ENCODE assay signal across 20 mouse cellular contexts in the genomic region with DNA sequence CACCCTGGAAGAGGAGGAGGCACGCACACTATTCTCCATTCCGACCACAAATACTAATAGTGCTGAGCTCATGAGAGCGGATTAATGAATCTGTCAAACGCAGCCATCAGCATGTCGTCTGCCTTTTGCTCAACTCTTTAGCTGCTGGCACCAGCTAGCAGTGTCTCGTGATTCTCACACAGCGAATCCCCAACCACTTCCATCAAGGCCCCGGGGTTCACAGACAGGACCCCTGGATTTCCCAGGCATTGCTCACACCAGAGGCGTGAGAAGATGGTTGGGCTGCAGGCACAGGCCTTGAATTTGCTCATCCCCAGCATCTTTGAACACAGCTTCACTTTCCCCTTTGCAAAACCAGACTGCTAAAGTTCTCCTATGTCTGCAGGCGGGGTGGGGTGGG. TPM values are rescaled to one million over a fixed set of nuclear protein-coding genes. Genes with fewer than 3 reads are reported as not detected.
A peak's percentile ranks its signal among the peaks of the same experiment; 100 is the strongest.
DNase-seq lines count a peak whose midpoint lies in the region; ATAC-seq and TF ChIP-seq lines count a peak whose summit lies in the region.
"Had no signal": no experiment of that assay in that cellular context is flagged by ENCODE, and none has a peak within 500 bp of the region (broad histone marks: within the 10 kb centered on the region; RNA-seq: fewer than 3 reads in every experiment).

No protein-coding gene starts in this region.

- H3K4me2 ChIP-seq in forebrain, embryonic 11.5 days (ENCODE audit: low read depth, low read length, severe bottlenecking), result no peak overlapping the region
- no peak overlapping the region for H3K4me2 ChIP-seq in kidney, embryonic 16.5 days (replicated peaks; ENCODE audit: low read depth, low read length)
- H3K4me2 ChIP-seq in stomach, postnatal 0 days (replicated peaks; ENCODE audit: low read depth), result no peak overlapping the region
- H3K4me2 ChIP-seq: embryonic facial prominence, embryonic 15.5 days; forebrain, embryonic 12.5 days; heart, embryonic 11.5 days; hindbrain, embryonic 13.5 days; intestine, embryonic 15.5 days had no signal

- H3K9ac ChIP-seq in forebrain, embryonic 11.5 days (ENCODE audit: low read length), result no peak overlapping the region
- H3K9ac ChIP-seq in kidney, embryonic 16.5 days (replicated peaks; ENCODE audit: low read length), result no peak overlapping the region; the same call in 1 of the 2 replicates
- no peak overlapping the region for H3K9ac ChIP-seq in stomach, postnatal 0 days (ENCODE audit: low read length)
- H3K9ac ChIP-seq: embryonic facial prominence, embryonic 15.5 days; forebrain, embryonic 12.5 days; hindbrain, embryonic 13.5 days; intestine, embryonic 15.5 days had no signal

- no peak for TF ChIP-seq EP300 in stomach, postnatal 0 days (optimal IDR thresholded peaks at IDR 0.05)

- H3K27ac ChIP-seq in forebrain, embryonic 10.5 days, result peak overlapping the region; percentile 65
- H3K27ac ChIP-seq in forebrain, embryonic 11.5 days (ENCODE audit: low read depth, low read length), result no peak overlapping the region
- H3K27ac ChIP-seq in kidney, embryonic 16.5 days (ENCODE audit: low read length), result peak overlapping the region; percentile 41; the same call in 1 of the 2 replicates
- peak overlapping the region; percentile 56; the same call in 1 of the 2 replicates for H3K27ac ChIP-seq in stomach, postnatal 0 days (replicated peaks)
- H3K27ac ChIP-seq: forebrain, embryonic 12.5 days; hindbrain, embryonic 13.5 days; macrophage had no signal

- no peak for DNase-seq in forebrain, embryonic 10.5 days (ENCODE audit: extremely low spot score, low spot score)
- DNase-seq in forebrain, embryonic 11.5 days (ENCODE audit: low spot score), result no peak
- DNase-seq in kidney, postnatal 10 days, result no peak
- peak; percentile 70 for DNase-seq in lung, postnatal 10 days
- DNase-seq in lung, postnatal 36 days, result no peak
- no peak for DNase-seq in stomach, postnatal 0 days (ENCODE audit: low spot score)
- no peak for DNase-seq in MN1 (ENCODE audit: low spot score)
- DNase-seq: adrenal gland, adult 2 months; cerebellum, adult 9-11 months; right cerebral cortex, adult 18-20 months had no signal

- no peak overlapping the region for H3K4me3 ChIP-seq in forebrain, embryonic 10.5 days
- H3K4me3 ChIP-seq in forebrain, embryonic 11.5 days (ENCODE audit: low read depth, low read length), result no peak overlapping the region
- no peak overlapping the region for H3K4me3 ChIP-seq in kidney, embryonic 16.5 days (ENCODE audit: low read length)
- no peak overlapping the region for H3K4me3 ChIP-seq in stomach, postnatal 0 days (ENCODE audit: low read depth, low read length)
- H3K4me3 ChIP-seq: embryonic facial prominence, embryonic 15.5 days; forebrain, embryonic 12.5 days; hindbrain, embryonic 13.5 days; intestine, embryonic 15.5 days had no signal

- TF ChIP-seq CTCF in stomach, postnatal 0 days (IDR thresholded peaks at IDR 0.05; ENCODE audit: low read depth), result no peak

- H3K9me3 ChIP-seq in forebrain, embryonic 10.5 days, result no peaks in the 10 kb centered on the region
- H3K9me3 ChIP-seq in forebrain, embryonic 11.5 days (ENCODE audit: control insufficient read depth, low read length), result no peaks in the 10 kb centered on the region
- H3K9me3 ChIP-seq in kidney, embryonic 16.5 days (ENCODE audit: low read length), result no peaks in the 10 kb centered on the region
- H3K9me3 ChIP-seq in stomach, postnatal 0 days (ENCODE audit: control insufficient read depth, low read length), result no peaks in the 10 kb centered on the region
- H3K9me3 ChIP-seq: embryonic facial prominence, embryonic 15.5 days; forebrain, embryonic 12.5 days; G1E; hindbrain, embryonic 13.5 days; intestine, embryonic 15.5 days had no signal

- no peak for ATAC-seq in forebrain, embryonic 11.5 days (replicated peaks; ENCODE audit: low FRiP score)
- ATAC-seq in kidney, embryonic 16.5 days (ENCODE audit: low FRiP score, low TSS enrichment), result no peak
- no peak for ATAC-seq in stomach, postnatal 0 days (ENCODE audit: low FRiP score, low TSS enrichment)
- ATAC-seq: CD4-positive, CD25-positive, alpha-beta regulatory T cell, adult 4 months; midbrain, embryonic 16.5 days had no signal

- H3K27me3 ChIP-seq in forebrain, embryonic 10.5 days (ENCODE audit: poor library complexity, severe bottlenecking), result no peaks in the 10 kb centered on the region
- no peaks in the 10 kb centered on the region for H3K27me3 ChIP-seq in forebrain, embryonic 11.5 days (ENCODE audit: control insufficient read depth, insufficient read depth, low read length)
- no peaks in the 10 kb centered on the region for H3K27me3 ChIP-seq in kidney, embryonic 16.5 days (ENCODE audit: insufficient read depth, low read length)
- H3K27me3 ChIP-seq in stomach, postnatal 0 days (ENCODE audit: control insufficient read depth, insufficient read depth, low read length), result no peaks in the 10 kb centered on the region
- H3K27me3 ChIP-seq: embryonic facial prominence, embryonic 15.5 days; forebrain, embryonic 12.5 days; intestine, embryonic 15.5 days had no signal

- 88% methylated on average over 10 of the region's 10 CpGs for WGBS in forebrain, embryonic 10.5 days
- WGBS in forebrain, embryonic 11.5 days, result 89% methylated on average over 10 of the region's 10 CpGs
- WGBS in kidney, embryonic 16.5 days, result 83% methylated on average over 10 of the region's 10 CpGs
- 78% methylated on average over 10 of the region's 10 CpGs for WGBS in stomach, postnatal 0 days

- H3K4me1 ChIP-seq in forebrain, embryonic 10.5 days, result peaks cover 17% of the 10 kb centered on the region
- no peaks in the 10 kb centered on the region for H3K4me1 ChIP-seq in forebrain, embryonic 11.5 days (replicated peaks; ENCODE audit: control insufficient read depth, insufficient read depth, low read length)
- peaks cover 10% of the 10 kb centered on the region for H3K4me1 ChIP-seq in kidney, embryonic 16.5 days (ENCODE audit: insufficient read depth, low read length)
- H3K4me1 ChIP-seq in stomach, postnatal 0 days (replicated peaks; ENCODE audit: control insufficient read depth, insufficient read depth), result no peaks in the 10 kb centered on the region
- H3K4me1 ChIP-seq: forebrain, embryonic 12.5 days; hindbrain, embryonic 13.5 days had no signal

- no peaks in the 10 kb centered on the region for H3K36me3 ChIP-seq in forebrain, embryonic 10.5 days (replicated peaks)
- no peaks in the 10 kb centered on the region for H3K36me3 ChIP-seq in forebrain, embryonic 11.5 days (ENCODE audit: control insufficient read depth, insufficient read depth, low read length)
- no peaks in the 10 kb centered on the region for H3K36me3 ChIP-seq in kidney, embryonic 16.5 days (ENCODE audit: insufficient read depth, low read length)
- no peaks in the 10 kb centered on the region for H3K36me3 ChIP-seq in stomach, postnatal 0 days (ENCODE audit: control insufficient read depth, insufficient read depth, low read length)
- H3K36me3 ChIP-seq: embryonic facial prominence, embryonic 15.5 days; forebrain, embryonic 12.5 days; G1E; hindbrain, embryonic 13.5 days; intestine, embryonic 15.5 days had no signal

RNA-seq across cellular contexts. Expression of gene Map3k14, which starts 18.0 kb away (rescaled TPM):
- 4.0 TPM in 2 replicates for polyA plus RNA-seq in forebrain, embryonic 10.5 days (2016; fragmentation: Nextera tagmentation; extraction: Ambion mirVana)
- 3.8 and 4.6 TPM in 2 replicates for polyA plus RNA-seq in forebrain, embryonic 11.5 days (2014; fragmentation: Nextera tagmentation; extraction: Ambion mirVana)
- 5.3 and 6.7 TPM in 2 replicates for polyA plus RNA-seq in kidney, embryonic 16.5 days (2015; fragmentation: Nextera tagmentation; extraction: Ambion mirVana)
- polyA plus RNA-seq in stomach, postnatal 0 days (2015; fragmentation: Nextera tagmentation; extraction: Ambion mirVana), result 1.6 TPM in 2 replicates
